Mouse (Mus musculus) liver, embryonic 14.5 days (tissue): Measurements from ENCODE around the gene Zmym1.

ENCODE experiments used
- CTCF ChIP-seq: IDR thresholded peaks from 2 replicates; pipeline ENCODE4 v1.5.1; 2016; ENCODE audit warnings: antibody characterized with exemption, low read depth, control low read depth
- EP300 ChIP-seq: IDR thresholded peaks from 2 replicates; pipeline ENCODE4 v1.6.1; 2016; ENCODE audit warnings: antibody characterized with exemption, low read depth

DNA sequence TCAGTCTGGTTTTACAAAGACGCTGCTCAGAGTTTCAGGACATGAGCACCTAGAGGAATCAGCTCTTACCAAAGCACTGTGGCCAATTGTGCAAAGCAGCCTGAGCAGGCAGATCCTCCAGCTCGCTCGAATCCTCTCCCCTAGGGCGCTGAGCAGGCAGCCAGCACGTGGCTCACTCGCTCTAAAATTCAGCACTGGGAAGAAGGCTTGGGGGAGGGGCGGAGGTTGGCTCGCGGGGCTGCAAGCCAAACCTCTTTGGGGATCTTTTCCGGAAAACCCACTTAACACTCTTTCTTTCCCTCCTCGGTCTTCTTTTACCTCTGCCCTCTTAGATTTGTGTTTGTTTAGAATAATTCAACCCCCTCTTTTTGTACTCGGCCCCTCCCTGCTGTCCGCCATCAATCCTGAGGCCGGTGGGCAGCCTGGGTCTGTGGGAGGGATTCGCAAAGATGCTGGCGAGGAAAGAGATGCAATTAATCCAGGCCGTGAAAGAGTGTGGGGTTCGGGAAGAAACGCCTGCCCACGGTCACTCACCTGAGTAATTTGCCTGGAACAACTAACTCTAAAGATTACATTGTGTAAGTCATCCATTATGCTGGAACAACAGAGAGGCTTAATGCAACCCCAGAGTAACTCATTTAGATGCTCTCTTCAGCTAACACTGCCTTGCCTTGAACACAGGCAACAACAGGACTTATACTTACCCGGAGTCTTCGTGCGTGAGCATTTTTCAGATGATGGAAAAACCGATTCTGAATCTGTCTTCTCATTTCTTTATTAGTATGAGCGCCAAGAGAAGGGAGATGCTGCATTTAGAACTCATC lies 55.6 kb downstream of the Zmym1 start:
- no peak for TF ChIP-seq CTCF
- TF ChIP-seq EP300 = no peak
